Mouse (Mus musculus) heart, postnatal 0 days (tissue): ENCODE data around the gene Psma4. TPM values are rescaled to one million over a fixed set of nuclear protein-coding genes. Genes with fewer than 3 reads are reported as not detected.

Experiments used
- ATAC-seq: fragments of 200-750 bp; cut with Nextera tagmentation; 2 replicates; pipeline ENCODE4 v1.8.0; 2017; ENCODE audit warnings: low read depth, moderate number of reproducible peaks, moderate library complexity; ENCODE audit not compliant: insufficient read depth
- DNase-seq: peaks from one replicate; pipeline ENCODE4 v3.0.0-alpha.2; 2016; ENCODE audit warnings: low spot score
- H3K27ac ChIP-seq: fragments of 300-500 bp; sonication (generic); 2 replicates; pipeline ENCODE4 v1.5.1; 2014; ENCODE audit warnings: low read depth, mild to moderate bottlenecking
- H3K27me3 ChIP-seq: fragments of 300-500 bp; sonication (generic); 2 replicates; pipeline ENCODE4 v1.6.1; 2014; ENCODE audit warnings: low read length, mixed read lengths; ENCODE audit not compliant: control insufficient read depth, insufficient read depth
- H3K36me3 ChIP-seq: fragments of 300-500 bp; sonication (generic); replicated peaks from 2 replicates; pipeline ENCODE4 v1.6.1; 2014; ENCODE audit warnings: low read length, mixed read lengths; ENCODE audit not compliant: control insufficient read depth, insufficient read depth
- H3K4me1 ChIP-seq: fragments of 300-500 bp; sonication (generic); 2 replicates; pipeline ENCODE4 v1.6.1; 2014; ENCODE audit warnings: antibody characterized with exemption; ENCODE audit not compliant: control insufficient read depth, insufficient read depth
- H3K4me2 ChIP-seq: fragments of 300-500 bp; sonication (generic); 2 replicates; pipeline ENCODE4 v1.6.1; 2014; ENCODE audit warnings: low read depth, mild to moderate bottlenecking, low read length, moderate library complexity
- H3K4me3 ChIP-seq: fragments of 300-500 bp; sonication (generic); 2 replicates; pipeline ENCODE4 v1.5.1; 2014; ENCODE audit warnings: low read depth, low read length
- H3K9ac ChIP-seq: fragments of 300-500 bp; sonication (generic); replicated peaks from 2 replicates; pipeline ENCODE4 v1.6.1; 2014; ENCODE audit warnings: low read depth, low read length, mixed read lengths
- H3K9me3 ChIP-seq: fragments of 300-500 bp; sonication (generic); replicated peaks from 2 replicates; pipeline ENCODE4 v1.6.1; 2016; ENCODE audit warnings: low read length; ENCODE audit not compliant: control insufficient read depth
- CTCF ChIP-seq: IDR thresholded peaks from 2 replicates; pipeline ENCODE4 v1.5.1; 2016; ENCODE audit warnings: antibody characterized with exemption, control low read depth, low read depth
- EP300 ChIP-seq: IDR thresholded peaks from 2 replicates; pipeline ENCODE4 v1.6.1; 2016; ENCODE audit warnings: antibody characterized with exemption, low read depth
- WGBS: fragments of 180-500 bp; shearing (Covaris S2); extraction: QIAGEN DNeasy Blood & Tissue Kit; methylation state at CpG from one replicate; pipeline ENCODE4 v1.1.7; 2014; 5-methylcytosine and 5-hydroxymethylcytosine counted together
- polyA plus RNA-seq: library from polyadenylated mRNA; unstranded; fragments of >200 nt; fragmentation: Nextera tagmentation; extraction: Ambion mirVana; gene quantifications from 2 replicates; pipeline ENCODE4 v1.2.1, GENCODE M21; 2015
- total RNA-seq: library from RNA; depleted of rRNA; stranded (reverse); fragments of >200 nt; gene quantifications from 2 replicates; pipeline ENCODE4 v1.2.3, GENCODE M21; 2014; ENCODE audit warnings: low replicate concordance

Gene Psma4
- total and polyA plus RNA-seq, 2 experiments from 2014 or later, result 200 to 230 TPM

- peaks cover 16% of the 10 kb centered on the region for H3K36me3 ChIP-seq
- no peak for TF ChIP-seq CTCF
- TF ChIP-seq EP300, result no peak
- H3K4me1 ChIP-seq, result no peaks in the 10 kb centered on the region
- no peak overlapping the region for H3K9ac ChIP-seq
- no peak overlapping the region for H3K4me3 ChIP-seq
- no peak overlapping the region for H3K27ac ChIP-seq
- no peak overlapping the region for H3K4me2 ChIP-seq
- no peak for DNase-seq
- H3K27me3 ChIP-seq, result no peaks in the 10 kb centered on the region
- no peak for ATAC-seq
- H3K9me3 ChIP-seq, result no peaks in the 10 kb centered on the region
Measured at GRCm38 (mm10) chr9:54963669-54964068, 13.1 kb downstream of the Psma4 start.

GRCm38 (mm10) chr9:54969972-54970637 is 19.5 kb downstream of the Psma4 start:
- Histone ChIP-seq H3K27ac (no peak overlapping the region), H3K36me3 (no peaks in the 10 kb centered on the region), H3K27me3 (no peaks in the 10 kb centered on the region), H3K9ac (no peak overlapping the region), H3K4me3 (no peak overlapping the region), H3K4me1 (no peaks in the 10 kb centered on the region), H3K4me2 (no peak overlapping the region), H3K9me3 (no peaks in the 10 kb centered on the region)
- DNase-seq, result no peak
- 53% methylated on average over 8 of the region's 8 CpGs for WGBS
- no peak for ATAC-seq
- TF ChIP-seq EP300, result no peak
- TF ChIP-seq CTCF, result no peak

DNA sequence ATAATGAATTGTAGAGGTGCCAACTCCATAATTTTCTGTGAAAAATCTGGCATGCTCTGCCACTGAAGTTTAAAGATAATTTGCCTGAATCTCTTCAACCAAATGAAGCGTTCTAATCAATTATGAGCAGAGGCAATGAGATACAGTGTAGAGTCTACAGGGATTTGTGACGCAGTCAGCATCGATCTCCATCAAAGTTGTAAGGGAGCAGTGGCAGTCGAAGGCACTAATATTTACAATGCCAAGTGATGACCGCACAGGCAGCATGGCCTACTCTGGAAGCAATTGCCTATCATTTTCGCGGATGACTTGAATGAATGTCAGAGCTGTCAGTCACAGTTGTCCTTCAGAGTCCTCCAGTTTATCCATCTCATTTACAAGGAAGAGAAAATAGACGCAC is 30.1 kb downstream of the Psma4 start, which contains the start of gene Chrna5:
Chrna5 (plus strand) TSS at position 207 of the 400 bp plus-strand sequence.
- TF ChIP-seq CTCF (no peak), EP300 (no peak)
- peak within 1 kb of the TSS; percentile 55 for H3K4me3 ChIP-seq
- 66% methylated on average over 8 of the region's 8 CpGs for WGBS
- H3K9me3 ChIP-seq, result no peaks in the 10 kb centered on the region
- peak within 1 kb of the TSS; percentile 89 for H3K4me2 ChIP-seq
- H3K27ac ChIP-seq, result no peak within 1 kb of the TSS
- no peaks in the 10 kb centered on the region for H3K36me3 ChIP-seq
- no peak for DNase-seq
- ATAC-seq, result no peak
- no peaks in the 10 kb centered on the region for H3K4me1 ChIP-seq
- peaks cover 46% of the 10 kb centered on the region for H3K27me3 ChIP-seq
- H3K9ac ChIP-seq, result peak within 1 kb of the TSS; percentile 26; the same call in 1 of the 2 replicates

- H3K27ac ChIP-seq, result no peak overlapping the region
Measured at GRCm38 (mm10) chr9:54981291-54982191, 31.0 kb downstream of the Psma4 start.

DNA sequence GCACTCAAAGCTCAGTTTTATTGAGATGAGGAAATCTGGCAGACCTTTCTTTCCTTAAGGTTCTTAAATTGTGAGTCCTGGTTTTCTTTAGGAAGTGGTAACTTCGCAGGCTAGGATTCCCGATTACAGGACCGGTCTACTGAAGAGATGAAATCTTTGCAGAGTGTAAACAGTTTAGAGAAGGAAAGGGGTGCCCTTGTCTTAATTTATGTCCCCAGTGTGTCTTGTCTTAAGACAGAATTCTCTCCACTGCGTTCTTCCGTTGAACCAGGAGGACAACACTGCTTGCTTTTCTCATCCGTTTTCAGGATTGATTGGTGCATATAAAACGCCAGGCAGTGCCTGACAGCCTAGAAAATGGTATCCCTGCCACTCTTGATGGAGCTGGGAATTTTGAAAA is 31.8 kb downstream of the Psma4 start:
- Histone ChIP-seq H3K4me2 (peak overlapping the region; percentile 89; the same call in 1 of the 2 replicates), H3K27ac (no peak overlapping the region), H3K9me3 (no peaks in the 10 kb centered on the region), H3K9ac (no peak overlapping the region), H3K4me3 (peak overlapping the region; percentile 55), H3K4me1 (no peaks in the 10 kb centered on the region), H3K27me3 (peaks cover 42% of the 10 kb centered on the region), H3K36me3 (no peaks in the 10 kb centered on the region)
- WGBS, result 24% methylated on average over 7 of the region's 7 CpGs
- TF ChIP-seq EP300, result no peak
- TF ChIP-seq CTCF, result no peak
- ATAC-seq (no peak), DNase-seq (no peak)

More at GRCm38 (mm10) chr9:54981291-54982191, 31.0 kb downstream of the Psma4 start:
- peak overlapping the region; percentile 26; the same call in 1 of the 2 replicates for H3K9ac ChIP-seq
- WGBS, result under 1% methylated on average over 73 of the region's 85 CpGs
- no peak for TF ChIP-seq EP300
- TF ChIP-seq CTCF, result no peak
- peak; percentile 70 for ATAC-seq
- DNase-seq, result peak; percentile 10
- H3K4me2 ChIP-seq, result peak overlapping the region; percentile 89
- no peaks in the 10 kb centered on the region for H3K36me3 ChIP-seq
- H3K9me3 ChIP-seq, result no peaks in the 10 kb centered on the region
- H3K4me1 ChIP-seq, result no peaks in the 10 kb centered on the region
- H3K4me3 ChIP-seq, result peak overlapping the region; percentile 55
- peaks cover 45% of the 10 kb centered on the region for H3K27me3 ChIP-seq
